Comparison of ENCODE assay signal across 8 mouse cellular contexts in genomic region chr9:59584871-59585308, GRCm38 (mm10). TPM values are rescaled to one million over a fixed set of nuclear protein-coding genes. Genes with fewer than 3 reads are reported as not detected.
DNase-seq lines count a peak whose midpoint lies in the region; ATAC-seq and TF ChIP-seq lines count a peak whose summit lies in the region.

No protein-coding gene starts in this region.

- ATAC-seq in embryonic facial prominence, embryonic 13.5 days (ENCODE audit: insufficient number of reproducible peaks, insufficient read depth, low FRiP score, low TSS enrichment, low read depth) = no peak
- peak; percentile 85 for ATAC-seq in monocyte, adult 5-6 weeks (replicated peaks; ENCODE audit: insufficient number of reproducible peaks, low FRiP score, low TSS enrichment, poor library complexity, severe bottlenecking)

- TF ChIP-seq CTCF in liver, adult 2 months (IDR thresholded peaks at IDR 0.05; ENCODE audit: low read depth, low read length) = peak; percentile 81

- peak overlapping the region; percentile 66 for H3K9ac ChIP-seq in embryonic facial prominence, embryonic 13.5 days
- peak overlapping the region; percentile 24; the same call in 1 of the 2 replicates for H3K9ac ChIP-seq in liver, adult 2 months (ENCODE audit: low read depth, low read length)

- WGBS in embryonic facial prominence, embryonic 13.5 days = 5% methylated on average over 13 of the region's 13 CpGs
- 7% methylated on average over 13 of the region's 13 CpGs for WGBS in liver, adult 2 months

- H3K79me2 ChIP-seq in liver, adult 2 months (ENCODE audit: control insufficient read depth, insufficient read depth, low read length) = no peaks in the 10 kb centered on the region

- H3K4me1 ChIP-seq in embryonic facial prominence, embryonic 13.5 days = peaks cover 9% of the 10 kb centered on the region
- H3K4me1 ChIP-seq in liver, adult 2 months (ENCODE audit: control insufficient read depth, insufficient read depth, low read length) = no peaks in the 10 kb centered on the region

- peak overlapping the region; percentile 35 for H3K4me3 ChIP-seq in embryonic facial prominence, embryonic 13.5 days
- no peak overlapping the region; the same call in 1 of the 2 replicates for H3K4me3 ChIP-seq in liver, adult 2 months (ENCODE audit: insufficient read depth, low read depth, low read length)

- H3K27me3 ChIP-seq in embryonic facial prominence, embryonic 13.5 days = peaks cover 26% of the 10 kb centered on the region
- peaks cover 11% of the 10 kb centered on the region for H3K27me3 ChIP-seq in liver, adult 2 months (ENCODE audit: control insufficient read depth, insufficient read depth, low read length)

- peak; percentile 73 for DNase-seq in A20 (ENCODE audit: low read depth, low spot score)
- peak; percentile 74 to 84 for DNase-seq in adrenal gland, postnatal 36 days
- DNase-seq in heart, adult 9 months (ENCODE audit: low spot score in 2 of 2) = peak; percentile 54 to 63
- peak; percentile 71 for DNase-seq in kidney, adult 9 months
- DNase-seq in liver, adult 2 months (ENCODE audit: extremely low read depth, low read depth, low spot score) = peak; percentile 35
- DNase-seq in spleen, postnatal 36 days (ENCODE audit: low spot score in 2 of 2) = peak; percentile 44 to 51

- H3K27ac ChIP-seq in embryonic facial prominence, embryonic 13.5 days = no peak overlapping the region
- H3K27ac ChIP-seq in liver, adult 2 months (replicated peaks; ENCODE audit: insufficient read depth, low read depth, low read length) = no peak overlapping the region

- H3K4me2 ChIP-seq in embryonic facial prominence, embryonic 13.5 days = peak overlapping the region; percentile 63

- H3K9me3 ChIP-seq in embryonic facial prominence, embryonic 13.5 days = no peaks in the 10 kb centered on the region

- no peak for TF ChIP-seq POLR2A in liver, adult 2 months (IDR thresholded peaks at IDR 0.05; ENCODE audit: extremely low read depth, insufficient read depth, low read length)

- H3K36me3 ChIP-seq in embryonic facial prominence, embryonic 13.5 days = no peaks in the 10 kb centered on the region
- no peaks in the 10 kb centered on the region for H3K36me3 ChIP-seq in liver, adult 2 months (ENCODE audit: control insufficient read depth, insufficient read depth, low read length)

RNA-seq across cellular contexts. Expression of gene Celf6, which starts 7.2 kb away (rescaled TPM):
- 1 to 10 TPM; 3.6 to 4.4 TPM for total RNA-seq in adrenal gland, postnatal 36 days (2021)
- 0.44 and 1.0 TPM in 2 replicates for polyA plus RNA-seq in embryonic facial prominence, embryonic 13.5 days (2015; fragmentation: Nextera tagmentation; extraction: Ambion mirVana)
- total RNA-seq in liver, adult 2 months (2014; rRNA removed) = not detected in 2 replicates
- not detected in 2 replicates for polyA plus RNA-seq in liver, adult 2 months (2012; rRNA removed)
- not detected in 3 replicates for total RNA-seq in monocyte, adult 5-6 weeks (2017)

RNA-seq across cellular contexts. Expression of gene Parp6, which starts 32.2 kb away (rescaled TPM):
- 10 to 100 TPM; 26.5 TPM for total RNA-seq in adrenal gland, postnatal 36 days (2021)
- 36.3 and 42.5 TPM in 2 replicates for polyA plus RNA-seq in embryonic facial prominence, embryonic 13.5 days (2015; fragmentation: Nextera tagmentation; extraction: Ambion mirVana)
- 11.2 and 13.7 TPM in 2 replicates for total RNA-seq in liver, adult 2 months (2014; rRNA removed)
- 7.9 and 8.9 TPM in 2 replicates for polyA plus RNA-seq in liver, adult 2 months (2012; rRNA removed)
- 19.9 to 29.5 TPM (median 25.5 TPM) in 3 replicates for total RNA-seq in monocyte, adult 5-6 weeks (2017)

RNA-seq across cellular contexts. Expression of gene Tmem202, which starts 45.2 kb away (rescaled TPM):
- total RNA-seq in adrenal gland, postnatal 36 days (2021) = 1 to 10 TPM; 3.6 to 4.1 TPM
- not detected in 2 replicates for polyA plus RNA-seq in embryonic facial prominence, embryonic 13.5 days (2015; fragmentation: Nextera tagmentation; extraction: Ambion mirVana)
- 0.18 TPM in 1 of 2 replicates, not detected in the other for total RNA-seq in liver, adult 2 months (2014; rRNA removed)
- polyA plus RNA-seq in liver, adult 2 months (2012; rRNA removed) = 0.07 TPM in 1 of 2 replicates, not detected in the other
- 0.39 TPM in 1 of 3 replicates, not detected in the others for total RNA-seq in monocyte, adult 5-6 weeks (2017)

RNA-seq across cellular contexts. Expression of gene Hexa, which starts 45.5 kb away (rescaled TPM):
- 100 to 1,000 TPM; 111 to 147 TPM for total RNA-seq in adrenal gland, postnatal 36 days (2021)
- 65.4 and 75.2 TPM in 2 replicates for polyA plus RNA-seq in embryonic facial prominence, embryonic 13.5 days (2015; fragmentation: Nextera tagmentation; extraction: Ambion mirVana)
- total RNA-seq in liver, adult 2 months (2014; rRNA removed) = 39.6 and 46.2 TPM in 2 replicates
- polyA plus RNA-seq in liver, adult 2 months (2012; rRNA removed) = 38.9 and 46.2 TPM in 2 replicates
- total RNA-seq in monocyte, adult 5-6 weeks (2017) = 97.3 to 114 TPM (median 107 TPM) in 3 replicates
